Mouse (Mus musculus) olfactory bulb, adult 2 months (tissue): ENCODE measurements around the gene Gm8082. TPM values are rescaled to one million over a fixed set of nuclear protein-coding genes. Genes with fewer than 3 reads are reported as not detected.
"Not testable (repeated sequence)": the region's sequence is repeated elsewhere in the genome, so short reads cannot be mapped to it uniquely, and the experiment has no call there.

Experiments used
- H3K27ac ChIP-seq: fragments of 200-500 bp; 2 replicates; pipeline ENCODE4 v1.5.1; 2012; ENCODE audit warnings: low read depth, low read length; ENCODE audit not compliant: insufficient read depth
- H3K4me1 ChIP-seq: fragments of 200-500 bp; 2 replicates; pipeline ENCODE4 v1.6.1; 2012; ENCODE audit warnings: low read length; ENCODE audit not compliant: control insufficient read depth, insufficient read depth
- H3K4me3 ChIP-seq: fragments of 200-500 bp; 2 replicates; pipeline ENCODE4 v1.5.1; 2012; ENCODE audit warnings: mild to moderate bottlenecking, low read depth, low read length, moderate library complexity; ENCODE audit not compliant: insufficient read depth
- WGBS: fragments of 180-500 bp; shearing (Covaris S2); methylation state at CpG from one replicate; pipeline ENCODE4 v1.1.7; 2018; 5-methylcytosine and 5-hydroxymethylcytosine counted together
- polyA plus RNA-seq: library from polyadenylated mRNA; stranded (reverse); fragments of >200 nt; gene quantifications from 2 replicates; pipeline ENCODE4 v1.2.4, GENCODE M21; 2012; ENCODE audit warnings: low replicate concordance; ENCODE audit not compliant: missing spikeins, insufficient read depth, insufficient read length

The Gm8082 gene
- polyA plus RNA-seq: not detected in 2 replicates

DNA sequence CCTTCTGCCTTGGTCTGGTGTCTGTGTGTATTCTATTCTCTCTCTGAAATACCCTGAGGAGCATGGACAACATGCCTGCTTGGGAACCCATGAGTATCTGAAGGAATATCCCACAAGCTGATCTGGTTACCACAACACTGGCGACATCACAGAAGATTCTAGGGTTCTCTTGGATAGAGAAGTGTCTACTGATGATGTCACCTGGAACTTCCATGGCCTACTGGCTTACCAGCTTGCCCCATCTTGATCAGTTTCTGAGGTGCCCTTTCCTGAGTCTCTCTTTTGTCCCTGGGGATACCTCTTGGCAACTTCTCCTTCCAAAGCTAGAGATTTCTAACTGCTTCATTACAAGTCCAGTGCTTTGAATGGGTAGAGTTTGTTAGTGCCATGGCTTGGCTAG lies at the start of gene Gm8082:
TSS of gene Gm8082 (minus strand) at position 101 of the 400 bp plus-strand sequence.
- not testable (repeated sequence) for H3K4me1 ChIP-seq, H3K27ac ChIP-seq, H3K4me3 ChIP-seq
- WGBS: 67% methylated on average over 1 of the region's 1 CpGs

DNA sequence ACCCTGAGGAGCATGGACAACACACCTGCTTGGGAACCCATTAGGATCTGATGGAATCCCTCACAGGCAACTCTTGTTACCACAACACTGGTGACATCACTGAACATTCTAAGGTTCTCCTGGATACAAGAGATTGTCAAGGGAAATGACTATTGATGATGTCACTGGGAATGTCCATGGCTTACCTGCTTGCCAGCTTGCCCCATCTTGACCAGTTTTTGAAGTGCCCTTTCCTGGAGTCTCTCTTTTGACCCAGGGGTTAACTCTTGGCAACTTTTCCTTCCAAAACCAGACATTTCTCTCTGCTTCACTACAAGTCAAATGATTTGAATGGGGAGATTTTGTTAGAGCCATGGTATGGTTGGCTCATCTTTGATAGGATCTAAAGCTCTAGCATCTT lies 22.1 kb upstream of the Gm8082 start, which contains the start of gene Gm10376:
TSS of gene Gm10376 (minus strand) at position 101 of the 400 bp plus-strand sequence.
- H3K27ac ChIP-seq, H3K4me1 ChIP-seq, H3K4me3 ChIP-seq: not testable (repeated sequence)

Other genes with a start within 250 kb of the Gm8082 start
- not detected in 2 replicates for gene Gm3015, start 224.8 kb downstream of the Gm8082 start, polyA plus RNA-seq
- not detected in 2 replicates for gene Gm10377, start 195.6 kb downstream of the Gm8082 start, polyA plus RNA-seq
- gene Gm21977, start 140.1 kb downstream of the Gm8082 start, polyA plus RNA-seq: not detected in 2 replicates
- not detected in 2 replicates for gene Gm10376, start 22.0 kb upstream of the Gm8082 start, polyA plus RNA-seq
- gene Gm8094, start 83.0 kb upstream of the Gm8082 start, polyA plus RNA-seq: not detected in 2 replicates
- gene Gm8104, start 107.0 kb upstream of the Gm8082 start, polyA plus RNA-seq: not detected in 2 replicates
- not detected in 2 replicates for gene Gm7233, start 186.2 kb upstream of the Gm8082 start, polyA plus RNA-seq
- gene Gm8122, start 241.7 kb upstream of the Gm8082 start, polyA plus RNA-seq: not detected in 2 replicates